Mouse (Mus musculus) v-Abl transformed pro-B cells (cell line): ENCODE results near the gene Sgms2.

Source experiments
- in situ Hi-C, 2 experiments: fragments of 400-800 bp; cut with MboI; formaldehyde crosslinking; loops; one replicate each; pipeline ENCODE4 v1.15.1; 2025; ENCODE audit not compliant: unreplicated experiment in 2 of 2

The Sgms2 gene

DNA sequence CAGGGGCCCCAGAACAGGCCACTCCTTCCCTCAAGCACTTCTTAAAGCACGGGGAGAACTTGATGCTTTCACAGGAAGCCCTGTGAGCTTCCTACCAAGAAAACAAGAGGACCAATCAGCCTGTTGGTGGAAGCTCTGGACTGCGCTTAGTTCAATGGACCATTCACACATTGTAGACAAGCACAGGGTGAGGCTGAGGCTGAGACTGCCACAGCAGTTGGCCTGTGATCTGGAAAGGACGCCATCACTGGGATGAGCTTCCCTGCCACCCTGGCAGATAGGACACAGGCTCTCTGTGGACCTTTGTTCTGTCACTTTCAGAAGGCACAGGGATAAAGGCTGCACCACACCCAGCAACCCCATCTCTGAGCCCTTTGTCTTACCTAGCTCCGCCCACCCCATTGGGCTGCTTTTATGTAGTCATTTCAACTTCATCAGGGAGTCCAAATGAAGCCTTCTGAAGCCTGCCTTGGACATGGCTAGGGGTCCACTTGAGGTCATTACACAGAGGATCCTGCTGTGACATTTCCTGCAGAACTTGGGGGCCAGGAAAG, 175.2 kb downstream of the Sgms2 start:
- in situ Hi-C loops, result no loop called here

DNA sequence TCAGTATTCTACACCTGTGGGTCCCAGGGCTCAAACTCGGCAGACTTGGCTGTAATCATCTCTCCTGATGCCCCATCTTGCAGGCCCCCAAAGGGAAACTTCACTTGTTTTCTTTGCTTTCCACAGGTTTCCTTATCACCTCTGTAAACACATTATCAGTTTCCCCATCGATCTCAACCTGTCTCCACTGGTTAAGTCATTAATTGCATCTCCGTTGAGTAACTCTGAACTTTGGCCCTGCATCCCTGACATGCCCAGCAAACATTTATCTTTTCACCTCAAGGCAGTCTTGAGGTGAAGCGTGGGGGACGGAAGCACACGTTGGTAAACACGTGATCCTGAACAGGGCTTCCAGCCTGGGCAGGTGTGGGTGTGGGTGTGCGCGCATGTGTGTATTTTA, 178.9 kb downstream of the Sgms2 start:
- in situ Hi-C loops, result no loop called here

DNA sequence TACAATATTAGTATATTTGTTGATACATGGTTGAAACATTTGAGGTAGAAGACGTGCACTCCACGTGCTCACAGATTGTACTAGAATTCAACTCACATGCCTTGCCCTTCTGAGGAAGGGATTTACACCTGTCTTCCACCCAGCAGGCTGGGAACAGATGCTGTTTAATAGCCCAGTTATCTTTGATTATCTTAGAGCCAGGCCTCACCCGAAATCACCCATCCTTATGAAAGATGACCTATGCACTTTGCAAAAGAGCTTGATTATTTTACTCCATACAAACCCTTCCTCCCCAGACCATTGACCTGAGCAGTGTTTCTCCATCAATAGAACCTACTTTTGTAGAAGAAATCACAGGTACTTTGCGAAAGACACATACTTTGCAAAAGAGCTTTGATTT, 180.6 kb downstream of the Sgms2 start:
- in situ Hi-C loops, result no loop called here

DNA sequence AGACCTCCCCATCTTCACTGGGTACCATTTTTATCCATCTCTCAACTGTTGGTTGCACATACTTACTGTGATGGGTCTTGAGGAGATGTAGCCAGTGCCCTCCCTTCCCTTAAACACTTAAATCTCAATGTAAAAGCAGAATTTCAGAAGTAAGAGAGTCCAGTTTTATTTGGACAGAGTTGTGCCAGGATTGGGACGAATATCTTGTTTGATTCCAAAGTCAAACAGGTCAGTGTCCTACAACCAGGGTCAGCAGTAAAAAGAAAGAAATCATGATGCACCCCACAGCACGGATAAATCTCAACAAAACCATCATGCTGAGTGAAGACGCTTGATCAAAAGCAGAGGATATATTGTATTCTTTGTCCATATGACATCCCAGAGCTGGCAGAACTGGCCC, 183.4 kb downstream of the Sgms2 start:
- in situ Hi-C loops, result no loop called here

DNA sequence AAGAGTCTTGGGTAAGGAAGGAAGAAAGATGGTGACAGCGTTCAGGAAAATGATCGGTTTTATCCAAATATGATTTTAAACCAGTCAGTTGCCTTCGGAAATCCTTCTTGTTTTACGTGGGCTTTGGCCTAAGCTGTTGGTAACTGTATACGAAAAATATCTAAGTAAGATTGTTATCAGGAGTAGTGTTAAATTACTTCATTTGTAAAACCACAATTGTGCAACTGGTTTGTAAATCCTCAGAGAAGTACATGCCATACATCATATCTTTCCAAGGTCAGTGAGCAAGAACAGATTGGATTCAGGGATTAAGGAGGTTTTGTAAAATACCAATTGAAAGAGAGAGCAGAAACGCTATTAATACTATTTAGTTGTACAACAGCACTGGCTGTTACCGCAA, 185.0 kb downstream of the Sgms2 start:
- in situ Hi-C loops, result no loop called here

DNA sequence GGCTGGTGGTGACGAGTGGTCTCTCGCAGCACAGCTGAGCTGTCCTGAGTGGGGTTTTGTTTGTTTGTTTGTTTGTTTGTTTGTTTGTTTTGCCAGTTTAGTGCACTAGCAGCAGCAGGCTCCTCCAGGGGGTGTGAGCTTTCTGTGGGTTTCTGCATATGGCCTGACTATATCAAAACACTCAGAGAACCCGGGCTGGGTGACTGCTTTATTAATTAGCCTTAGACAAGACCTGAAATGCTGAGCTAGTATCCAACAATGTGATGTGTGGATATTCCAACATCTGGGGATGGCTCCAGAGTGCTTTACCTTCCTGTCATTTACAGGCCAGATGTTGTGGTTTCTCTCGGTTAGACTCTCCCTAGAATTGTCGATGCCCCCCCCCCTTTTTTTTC, 187.9 kb downstream of the Sgms2 start:
- in situ Hi-C loops, result no loop called here

DNA sequence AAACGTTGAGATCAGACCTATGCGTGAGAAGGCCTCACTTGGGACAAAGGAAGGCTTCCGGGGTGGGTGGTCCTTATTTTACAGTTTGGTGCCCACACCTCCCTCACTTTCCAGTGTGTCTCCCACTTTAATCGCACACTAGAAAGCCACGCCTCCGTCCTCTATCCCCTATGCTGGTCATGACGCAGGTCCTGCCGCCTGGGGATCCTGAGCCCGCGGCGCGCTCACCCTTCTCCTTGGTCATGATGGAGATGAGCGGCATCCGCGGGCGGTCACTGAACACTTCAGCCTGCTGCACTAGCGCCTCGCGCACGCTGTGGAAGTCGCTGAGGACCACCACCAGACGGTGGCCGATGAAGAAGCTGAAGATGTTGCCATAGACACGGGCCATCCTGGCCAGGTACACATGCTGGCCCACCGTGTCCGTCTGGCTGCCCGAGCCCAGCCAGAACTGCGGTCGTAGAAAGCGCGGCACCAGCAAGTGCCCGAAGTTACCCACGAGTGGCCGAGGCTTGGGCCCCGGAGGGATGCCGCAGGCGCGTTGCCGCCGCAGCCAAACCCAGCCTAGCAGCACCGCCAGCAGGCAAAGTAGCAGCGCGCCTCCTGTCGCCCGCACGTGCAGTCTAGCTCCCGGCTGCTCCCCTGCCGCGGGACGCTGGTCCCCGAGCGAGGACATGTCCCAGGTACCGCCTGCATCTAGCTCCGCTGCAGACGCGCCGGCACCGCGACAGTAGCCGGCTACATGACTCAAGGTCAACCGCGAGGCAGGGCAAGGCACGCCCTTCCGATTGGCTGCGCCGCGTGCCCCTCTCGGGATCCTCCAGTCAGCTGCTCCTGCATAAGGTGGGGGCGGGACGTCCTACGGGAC, 188.5 kb downstream of the Sgms2 start, which contains the start of gene Cyp2u1:
Cyp2u1 (minus strand) TSS at position 776 of the 868 bp plus-strand sequence.
- in situ Hi-C loops, result no loop called here

DNA sequence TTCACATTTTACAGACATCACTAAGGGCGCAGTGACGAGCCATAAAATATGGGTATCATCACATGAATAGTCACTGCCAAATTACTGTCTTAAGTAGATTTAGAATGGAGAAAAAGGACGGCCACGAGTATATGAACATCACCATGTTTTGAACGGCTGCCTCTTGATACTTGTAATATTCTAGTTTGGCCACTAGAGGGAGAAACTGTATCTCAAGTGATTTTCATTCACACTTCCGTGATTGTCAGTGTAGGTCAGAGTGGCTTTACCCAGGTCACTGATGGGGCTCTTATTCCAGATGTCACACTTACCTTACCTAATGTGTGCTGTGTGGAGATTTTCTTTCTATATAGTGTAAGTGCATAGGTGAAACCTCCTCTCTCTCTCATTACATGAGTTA, 191.3 kb downstream of the Sgms2 start:
- in situ Hi-C loops, result no loop called here

DNA sequence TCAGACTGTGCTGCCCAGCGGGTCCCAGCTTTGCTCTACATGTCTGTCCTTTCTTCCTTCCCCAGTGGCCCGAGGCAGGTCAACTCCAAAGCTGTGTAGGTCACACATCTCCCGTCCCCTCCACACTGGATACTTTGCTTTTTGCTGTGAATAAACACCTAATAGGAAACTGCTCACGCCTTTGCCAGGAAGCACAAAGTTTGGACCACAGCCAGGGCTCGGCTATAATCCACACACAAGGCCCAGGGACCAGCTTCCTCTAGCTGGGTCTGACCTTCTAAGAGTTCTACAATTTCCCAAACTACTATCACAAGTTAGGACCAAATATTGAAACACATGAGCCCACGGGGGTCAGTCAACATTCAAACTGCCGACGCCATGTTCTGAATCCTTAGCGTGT, 192.1 kb downstream of the Sgms2 start:
- in situ Hi-C loops, result no loop called here

DNA sequence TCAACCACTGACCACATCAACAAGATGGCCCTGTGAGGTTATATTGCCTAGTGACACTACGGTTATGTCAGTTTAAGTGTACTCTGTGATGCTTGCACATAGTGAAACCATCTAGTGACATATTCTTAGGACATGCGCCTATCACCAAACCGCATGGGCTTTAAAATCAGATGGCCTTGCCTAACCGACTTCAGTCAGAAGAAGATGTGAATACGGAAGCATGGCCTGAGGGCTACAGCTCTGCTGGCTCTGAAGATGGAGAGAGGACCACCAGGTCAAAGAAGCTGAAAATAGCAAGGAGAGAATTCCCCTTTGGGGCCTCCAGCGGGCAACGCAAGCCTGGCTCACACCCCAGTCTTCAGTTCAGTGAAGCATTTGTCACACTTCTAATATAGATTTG, 194.3 kb downstream of the Sgms2 start:
- in situ Hi-C loops, result no loop called here

DNA sequence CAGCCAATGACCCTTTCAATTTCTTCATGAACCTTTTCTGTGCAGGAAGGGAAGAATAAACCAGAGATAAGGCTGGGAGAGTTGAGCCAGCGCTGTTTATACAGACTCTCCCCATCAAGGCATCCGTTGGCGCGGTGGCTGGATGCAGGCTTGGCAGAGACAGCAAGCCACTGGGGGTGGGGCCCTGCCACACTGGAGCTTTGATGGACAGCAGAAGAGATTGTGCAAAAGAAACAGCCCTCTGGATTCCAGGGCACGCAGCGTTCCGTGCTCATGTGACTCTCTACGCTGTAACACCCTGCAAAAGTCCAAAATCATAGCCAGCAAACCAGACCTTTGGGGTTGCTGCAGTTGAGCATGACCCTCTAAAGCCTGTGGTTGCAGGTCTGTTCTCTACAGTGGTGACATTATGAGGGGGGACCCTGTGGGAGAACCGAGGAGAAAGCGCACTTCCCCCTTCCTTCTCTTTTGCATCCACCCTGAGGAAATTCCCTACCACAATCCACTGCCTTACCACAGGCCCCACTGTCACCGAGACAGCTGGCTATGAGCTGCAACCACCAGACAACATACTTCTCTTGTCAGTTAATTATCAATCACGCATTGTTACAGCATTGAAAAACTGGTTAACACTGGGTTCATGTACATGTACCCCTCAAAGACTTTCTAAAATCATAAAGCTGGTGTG, 195.6 kb downstream of the Sgms2 start:
- in situ Hi-C loops, result no loop called here

DNA sequence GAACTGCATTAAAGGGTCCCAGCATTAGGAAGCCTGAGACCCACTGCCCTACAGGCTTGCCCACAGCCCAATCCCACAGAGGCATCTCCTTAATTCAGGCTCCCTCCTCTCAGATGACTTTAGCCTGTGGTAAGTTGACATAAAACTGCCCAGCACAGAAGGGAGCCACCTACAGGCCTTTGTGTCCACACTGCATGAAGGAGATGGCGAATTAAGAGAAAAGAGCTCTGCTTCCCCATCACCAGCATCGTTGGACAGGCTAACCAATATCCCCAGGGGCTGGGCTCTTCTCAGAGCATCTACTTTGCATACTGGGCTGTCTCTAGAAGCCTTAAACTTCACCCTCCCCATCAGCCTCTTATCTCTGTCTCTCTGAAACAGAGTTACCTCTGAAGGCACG, 196.7 kb downstream of the Sgms2 start:
- in situ Hi-C loops, result no loop called here

DNA sequence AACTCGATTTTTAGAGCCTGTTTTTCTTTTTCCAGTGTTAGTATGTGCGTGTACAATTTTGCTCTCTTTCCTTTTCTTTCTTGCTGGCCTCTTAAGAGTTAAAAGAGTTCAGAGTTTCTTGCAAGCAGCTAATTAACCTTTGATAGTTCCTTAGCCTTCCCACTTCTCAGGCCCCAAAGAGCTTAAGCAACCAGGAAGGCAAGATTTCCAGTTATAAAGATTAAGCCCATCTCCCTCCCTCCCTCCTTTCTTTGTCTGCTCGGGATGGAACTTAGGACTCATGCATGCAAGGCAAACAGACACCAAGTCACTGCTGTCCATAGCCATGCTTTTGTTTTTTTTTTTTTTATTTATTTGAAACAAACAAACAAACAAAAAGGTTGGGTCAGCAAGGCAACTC, 198.3 kb downstream of the Sgms2 start:
- in situ Hi-C loops, result no loop called here

DNA sequence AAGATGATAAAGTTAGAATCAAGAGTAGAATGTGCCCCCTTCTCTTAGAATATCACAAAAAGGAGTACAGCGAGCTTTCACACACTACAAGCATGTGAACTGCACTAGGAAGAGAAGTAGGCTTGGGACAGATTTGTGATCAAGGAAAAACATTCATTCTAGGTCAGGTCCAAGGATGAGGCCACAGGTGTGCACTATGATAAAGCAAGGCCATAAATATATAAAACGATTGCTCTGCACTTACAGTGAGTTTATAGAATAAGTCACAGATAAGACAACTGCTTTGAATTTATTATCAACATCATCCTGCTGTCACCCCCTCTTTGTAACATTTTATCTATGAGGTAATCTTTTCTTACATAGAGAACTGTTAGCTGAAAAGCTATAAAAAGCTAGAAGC, 198.9 kb downstream of the Sgms2 start:
- in situ Hi-C loops, result no loop called here

DNA sequence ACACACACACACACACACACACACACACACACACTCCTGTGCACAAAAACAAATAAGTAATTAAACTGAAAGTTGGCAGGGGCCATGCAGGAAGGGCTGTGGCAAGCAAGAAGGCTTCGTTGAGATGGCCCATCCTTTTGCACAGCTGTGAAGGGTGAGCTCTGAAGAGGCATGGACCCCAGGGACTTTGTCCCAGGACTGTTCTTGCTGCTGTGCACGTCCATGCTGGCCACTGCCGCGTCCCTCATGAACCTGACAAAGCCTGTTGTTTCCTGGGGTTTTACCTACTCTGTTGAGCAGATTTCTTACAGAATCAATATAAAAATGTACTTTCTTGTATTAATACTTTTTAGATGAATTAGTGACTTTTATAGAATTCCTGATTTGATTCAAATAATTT, 199.3 kb downstream of the Sgms2 start:
- in situ Hi-C loops, result no loop called here

DNA sequence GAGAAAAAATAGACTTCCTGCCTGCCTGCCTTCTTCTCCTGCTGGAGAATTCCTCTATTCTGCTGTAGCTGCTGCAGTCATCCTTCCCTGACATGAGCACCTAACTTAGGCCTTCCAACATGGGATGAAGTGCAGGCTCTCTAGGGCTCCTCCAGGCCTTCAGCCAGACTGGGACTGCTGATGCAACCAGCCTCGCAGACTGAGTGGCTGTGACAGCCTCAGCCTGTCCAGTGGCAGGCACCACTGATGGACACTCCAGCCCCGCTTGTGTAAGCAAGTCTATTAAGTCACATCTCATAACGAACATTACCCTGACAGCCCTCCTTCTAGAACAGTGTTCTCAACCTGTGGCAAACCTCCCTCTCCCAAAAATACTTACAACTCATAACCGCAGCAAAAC, 217.1 kb downstream of the Sgms2 start:
- in situ Hi-C loops, result no loop called here

DNA sequence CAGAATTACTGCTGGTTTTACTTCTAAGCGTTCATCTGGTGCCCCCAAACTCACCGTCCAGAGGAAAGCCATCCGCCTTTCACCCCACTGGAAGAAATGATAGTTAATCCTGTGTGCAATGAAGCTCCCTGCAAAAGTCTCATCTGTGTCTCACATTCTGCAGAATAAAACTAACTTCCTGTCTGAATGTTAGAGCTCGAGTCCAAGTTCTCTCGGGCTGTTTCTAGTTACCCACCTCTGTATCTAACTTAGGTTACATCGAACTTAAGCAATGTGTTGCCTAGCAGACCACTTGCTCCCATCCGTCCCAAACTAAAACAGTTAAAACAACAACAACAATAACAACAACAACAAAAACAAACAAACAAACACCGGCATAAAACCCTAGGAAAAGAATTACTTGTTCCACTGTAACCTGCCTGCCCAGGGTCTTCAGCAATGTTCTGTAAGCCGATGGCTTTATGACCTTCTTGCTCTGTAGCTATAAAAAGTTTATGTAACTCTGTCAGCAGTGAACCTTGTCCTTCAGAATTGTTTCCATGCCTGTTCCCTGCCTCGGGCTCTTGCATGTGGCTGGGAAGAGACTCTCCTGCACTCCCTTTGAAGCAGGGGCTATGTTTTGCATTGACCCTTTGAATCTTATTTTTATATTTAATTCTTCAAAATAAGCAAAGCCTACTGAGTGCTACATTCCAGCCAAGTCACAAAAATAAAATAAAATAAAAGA, 218.7 kb downstream of the Sgms2 start:
- in situ Hi-C loops, result no loop called here

DNA sequence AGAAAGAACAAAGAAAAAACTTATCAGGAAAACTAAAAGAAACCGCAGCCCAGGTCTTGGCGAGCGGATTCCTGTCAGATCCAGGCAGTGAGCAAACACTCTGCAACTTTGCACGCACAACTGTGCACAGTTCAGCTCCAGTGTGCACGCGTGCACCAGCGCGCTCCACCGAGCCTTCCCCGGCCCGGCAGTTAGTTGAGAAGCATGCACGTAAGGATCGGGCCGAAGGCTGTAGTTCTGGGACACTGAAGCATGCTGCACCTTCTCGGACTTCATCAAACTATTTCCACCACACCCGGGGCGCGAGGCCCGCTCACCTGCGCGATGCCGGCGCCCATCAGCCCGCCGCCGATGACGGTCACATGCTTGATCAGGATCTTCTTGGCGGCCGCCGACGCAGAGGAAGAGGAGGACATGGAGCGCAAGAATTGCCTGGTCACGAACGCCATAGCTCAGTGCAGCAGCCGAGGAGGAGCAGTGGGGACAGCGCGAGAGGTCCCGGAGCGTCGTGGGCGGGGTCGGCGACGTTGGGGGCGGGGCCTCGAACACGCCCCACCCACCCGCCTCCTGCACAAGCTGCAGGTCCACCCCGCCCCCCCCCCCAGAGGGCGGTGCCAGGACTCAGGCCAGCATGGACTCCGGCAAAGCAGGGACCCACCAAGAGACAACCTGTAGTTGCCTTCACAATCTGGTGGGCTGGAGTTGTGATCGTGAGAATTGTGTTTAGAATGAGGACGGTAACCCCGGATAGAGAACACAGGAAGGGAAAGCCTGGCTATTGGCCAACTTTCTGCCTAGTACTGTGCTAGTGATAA, 219.4 kb downstream of the Sgms2 start, which contains the start of gene Hadh:
Hadh (minus strand) TSS at position 543 of the 815 bp plus-strand sequence.
- in situ Hi-C loops, result no loop called here

DNA sequence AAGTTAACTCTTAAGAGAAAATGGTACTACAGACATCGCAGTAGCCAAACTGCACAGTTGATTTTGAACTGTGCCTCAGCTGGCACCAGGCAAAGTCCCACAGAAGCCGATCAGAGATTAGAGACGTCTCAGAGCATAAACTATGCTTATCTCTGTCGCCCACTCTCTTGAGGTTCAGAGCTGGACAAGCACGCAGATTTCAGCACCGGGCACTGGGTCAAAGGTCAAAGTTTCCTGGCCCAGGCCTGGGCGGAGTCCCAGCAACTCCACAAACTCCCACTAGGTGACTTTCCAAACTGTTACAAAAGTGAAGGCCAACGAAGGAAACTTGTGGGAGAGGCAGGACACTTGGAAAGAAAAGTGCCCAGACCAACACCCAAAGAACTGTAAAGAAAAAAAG, 220.1 kb downstream of the Sgms2 start:
- in situ Hi-C loops, result no loop called here

DNA sequence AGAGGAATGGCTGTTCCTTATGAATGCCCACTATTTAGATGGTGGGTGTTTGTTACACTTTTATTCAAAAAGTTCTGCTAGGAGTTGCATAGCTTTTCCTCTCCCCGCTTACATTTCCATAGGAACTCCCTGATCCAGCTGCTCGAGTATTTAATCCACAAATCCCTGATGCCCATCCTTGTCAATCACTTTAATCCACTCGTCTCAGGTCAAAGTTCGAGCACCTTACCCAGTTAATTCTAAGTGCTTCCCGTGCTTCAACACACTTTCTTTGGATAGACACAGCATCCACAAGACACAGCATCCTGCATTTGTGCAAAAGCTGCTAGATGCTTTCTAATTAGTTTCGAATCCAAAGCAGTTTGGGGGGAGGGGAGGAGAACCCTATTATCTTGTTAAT, 220.8 kb downstream of the Sgms2 start:
- in situ Hi-C loops, result no loop called here
